Mouse (Mus musculus) cortical plate, adult 2 months (tissue): ENCODE measurements around the gene Ifrd1.

Source experiments
- CTCF ChIP-seq: fragments of 200-500 bp; IDR thresholded peaks from 2 replicates; pipeline ENCODE4 v1.5.1; 2011; ENCODE audit warnings: mild to moderate bottlenecking, control low read depth, low read length; ENCODE audit not compliant: insufficient read depth; ENCODE audit errors: extremely low read depth
- POLR2A ChIP-seq: fragments of 200-500 bp; IDR thresholded peaks from 2 replicates; pipeline ENCODE4 v1.6.1; 2011; ENCODE audit warnings: mild to moderate bottlenecking, low read length, control low read depth; ENCODE audit not compliant: insufficient read depth; ENCODE audit errors: extremely low read depth

DNA sequence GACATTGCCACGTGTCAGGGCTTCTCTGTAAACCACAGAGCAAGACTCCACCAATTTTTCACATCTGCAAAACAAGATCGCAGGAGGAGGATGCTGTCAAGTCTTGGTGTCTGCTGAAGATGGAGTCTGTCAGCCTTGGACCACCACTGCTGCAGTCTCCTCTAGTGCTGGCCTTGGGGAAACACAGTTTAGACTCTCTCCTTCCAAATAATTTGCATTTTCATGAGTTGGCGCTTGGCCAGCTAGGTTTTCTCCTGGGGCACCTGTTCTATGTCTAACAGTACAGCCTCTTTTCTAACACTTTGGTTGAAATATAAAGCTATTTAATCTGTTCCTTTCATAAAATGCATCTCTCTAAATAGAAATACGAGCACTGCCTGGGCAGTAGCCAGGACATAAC lies 38.2 kb upstream of the Ifrd1 start:
- TF ChIP-seq CTCF (no peak), POLR2A (no peak)
